Mouse (Mus musculus): ENCODE data around the gene Hjurp. TPM values are rescaled to one million over a fixed set of nuclear protein-coding genes. Genes with fewer than 3 reads are reported as not detected.
A peak's percentile ranks its signal among the peaks of the same experiment; 100 is the strongest.
"Not testable (repeated sequence)": the region's sequence is repeated elsewhere in the genome, so short reads cannot be mapped to it uniquely, and the experiment has no call there.

Gene Hjurp
- polyA plus RNA-seq, 1 experiment, result 29.4 TPM

DNA sequence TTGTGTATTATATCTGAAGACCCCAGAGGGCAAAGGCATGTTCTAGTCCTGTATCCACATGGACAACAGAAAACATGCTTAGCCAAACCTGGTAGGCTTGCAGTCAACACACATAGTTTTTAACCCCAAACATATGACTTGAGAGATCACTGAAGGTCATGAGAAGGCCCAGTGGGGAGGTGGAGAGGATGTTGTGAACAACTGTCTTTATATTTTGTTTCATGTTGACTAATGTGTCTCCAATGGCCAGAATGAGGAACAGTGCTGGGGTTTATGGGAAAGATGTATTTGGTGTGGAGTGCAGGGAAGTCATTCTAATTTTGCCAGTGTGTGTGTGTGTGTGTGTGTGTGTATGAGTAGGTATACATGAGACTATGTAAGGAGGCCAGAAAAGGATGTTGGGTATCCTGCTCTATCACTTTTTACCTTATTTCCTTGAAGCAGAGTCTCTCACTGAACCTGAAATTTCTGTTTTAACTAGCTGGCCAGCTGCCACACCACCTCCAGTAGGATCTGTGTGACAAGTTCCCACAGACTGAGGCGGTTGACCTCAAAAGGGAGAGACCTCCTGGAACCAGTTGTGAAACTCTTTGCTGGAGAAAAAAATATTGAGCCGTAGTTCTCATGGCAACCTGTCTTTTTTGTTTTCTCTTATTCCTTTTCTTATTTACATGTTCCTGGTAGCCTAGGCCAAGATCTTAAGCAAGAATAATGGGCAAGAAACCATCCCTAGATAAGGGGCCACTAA lies 53.2 kb downstream of the Hjurp start:
- TF ChIP-seq POLR2A (IDR thresholded peaks at IDR 0.05; ENCODE audit: borderline replicate concordance, extremely low read depth, low read depth, low read length), result no peak
- TF ChIP-seq CTCF (IDR thresholded peaks at IDR 0.05; ENCODE audit: insufficient read depth, low read length), result no peak
- Histone ChIP-seq H3K4me1 (ENCODE audit: control insufficient read depth, insufficient read depth, low read length) (no peaks in the 10 kb centered on the region), H3K4me3 (replicated peaks; ENCODE audit: extremely low read depth, low read depth, low read length) (no peak overlapping the region)
- peak; percentile 43 for DNase-seq
- 54% methylated on average over 2 of the region's 2 CpGs for WGBS

GRCm38 (mm10) chr1:88223591-88223990 lies 53.8 kb downstream of the Hjurp start:
- H3K4me3 ChIP-seq (replicated peaks; ENCODE audit: extremely low read depth, low read depth, low read length), result no peak overlapping the region
- peak; percentile 10 for DNase-seq
- H3K4me1 ChIP-seq (ENCODE audit: control insufficient read depth, insufficient read depth, low read length), result no peaks in the 10 kb centered on the region
- WGBS, result 40% methylated on average over 1 of the region's 1 CpGs
- TF ChIP-seq POLR2A (IDR thresholded peaks at IDR 0.05; ENCODE audit: borderline replicate concordance, extremely low read depth, low read depth, low read length) (no peak), CTCF (IDR thresholded peaks at IDR 0.05; ENCODE audit: insufficient read depth, low read length) (no peak)

GRCm38 (mm10) chr1:88223011-88223515 lies 54.4 kb downstream of the Hjurp start:
- H3K4me1 ChIP-seq (ENCODE audit: control insufficient read depth, insufficient read depth, low read length); H3K4me3 ChIP-seq (replicated peaks; ENCODE audit: extremely low read depth, low read depth, low read length): not testable (repeated sequence)
- DNase-seq, result peak; percentile 6

DNA sequence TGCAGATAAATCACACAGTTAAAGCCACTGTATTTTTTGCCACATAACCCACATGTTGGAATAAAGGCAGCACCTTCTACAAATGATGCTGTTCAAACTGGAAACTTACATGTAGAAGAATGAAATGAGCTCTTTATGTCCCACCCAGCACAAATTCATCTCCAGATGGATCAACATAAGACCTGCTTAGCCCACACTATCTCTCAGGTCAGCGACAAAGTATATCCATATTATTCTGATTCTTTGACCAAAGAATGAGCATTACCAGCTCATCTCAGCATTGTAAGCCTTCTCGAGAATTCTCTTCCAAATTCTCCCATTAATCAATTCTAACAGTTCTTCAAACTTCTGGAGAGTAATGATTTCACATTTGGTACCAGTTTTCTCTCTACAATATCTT lies 55.2 kb downstream of the Hjurp start:
- no peak for TF ChIP-seq POLR2A (IDR thresholded peaks at IDR 0.05; ENCODE audit: borderline replicate concordance, extremely low read depth, low read depth, low read length)
- no peak for TF ChIP-seq CTCF (IDR thresholded peaks at IDR 0.05; ENCODE audit: insufficient read depth, low read length)
- 48% methylated on average over 2 of the region's 2 CpGs for WGBS
- Histone ChIP-seq H3K4me3 (replicated peaks; ENCODE audit: extremely low read depth, low read depth, low read length) (no peak overlapping the region), H3K4me1 (ENCODE audit: control insufficient read depth, insufficient read depth, low read length) (no peaks in the 10 kb centered on the region)
- DNase-seq, result no peak

DNA sequence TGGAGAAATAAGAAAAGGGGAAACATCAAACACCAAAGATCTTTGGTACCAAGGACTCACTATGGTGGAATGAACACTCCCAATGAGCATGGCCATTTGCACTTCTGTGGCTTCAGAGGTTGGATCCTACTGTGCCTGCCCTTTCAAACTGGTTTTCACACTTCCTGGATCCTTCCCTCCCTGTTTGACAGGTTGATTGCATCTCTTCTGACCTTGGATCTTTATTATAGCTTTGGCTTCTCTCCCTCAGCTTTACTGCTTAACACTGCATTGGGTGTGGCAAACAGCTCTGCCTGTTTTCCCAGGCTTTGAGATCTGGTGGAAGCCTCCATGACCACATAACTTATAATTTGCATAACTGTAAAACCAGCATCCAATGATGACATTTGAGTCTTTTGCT lies 57.1 kb downstream of the Hjurp start:
- Histone ChIP-seq H3K4me1 (ENCODE audit: control insufficient read depth, insufficient read depth, low read length) (no peaks in the 10 kb centered on the region), H3K4me3 (replicated peaks; ENCODE audit: extremely low read depth, low read depth, low read length) (no peak overlapping the region)
- peak; percentile 7 for DNase-seq
- TF ChIP-seq POLR2A (IDR thresholded peaks at IDR 0.05; ENCODE audit: borderline replicate concordance, extremely low read depth, low read depth, low read length) (no peak), CTCF (IDR thresholded peaks at IDR 0.05; ENCODE audit: insufficient read depth, low read length) (no peak)

- Histone ChIP-seq H3K4me3 (replicated peaks; ENCODE audit: extremely low read depth, low read depth, low read length) (no peak overlapping the region), H3K4me1 (ENCODE audit: control insufficient read depth, insufficient read depth, low read length) (no peaks in the 10 kb centered on the region)
- DNase-seq, result no peak
- 20% methylated on average over 1 of the region's 1 CpGs for WGBS
- TF ChIP-seq POLR2A (IDR thresholded peaks at IDR 0.05; ENCODE audit: borderline replicate concordance, extremely low read depth, low read depth, low read length), result no peak
- no peak for TF ChIP-seq CTCF (IDR thresholded peaks at IDR 0.05; ENCODE audit: insufficient read depth, low read length)
Observed at GRCm38 (mm10) chr1:88219054-88219453, 58.4 kb downstream of the Hjurp start.

DNA sequence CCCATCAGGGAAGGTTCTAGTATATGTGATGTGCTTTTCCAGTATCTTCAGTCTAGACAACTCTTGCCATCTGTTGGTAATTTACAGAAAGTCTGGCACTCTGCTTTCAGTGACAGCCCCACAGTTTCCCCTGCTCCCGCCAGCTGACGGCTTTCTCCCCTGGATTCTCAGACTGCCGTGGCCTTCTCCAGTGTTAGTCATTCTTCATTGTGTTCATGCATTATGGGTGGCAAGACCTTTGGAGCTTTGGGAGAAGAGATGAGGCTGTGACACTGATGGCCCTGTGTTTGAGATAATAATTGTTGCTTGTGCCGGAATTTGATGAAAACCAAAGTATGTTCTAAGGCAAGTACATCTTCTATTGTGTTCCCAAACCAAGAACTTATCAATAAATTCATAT lies 58.8 kb downstream of the Hjurp start:
- no peak for DNase-seq
- TF ChIP-seq CTCF (IDR thresholded peaks at IDR 0.05; ENCODE audit: insufficient read depth, low read length) (no peak), POLR2A (IDR thresholded peaks at IDR 0.05; ENCODE audit: borderline replicate concordance, extremely low read depth, low read depth, low read length) (no peak)
- 47% methylated on average over 4 of the region's 4 CpGs for WGBS
- H3K4me1 ChIP-seq (ENCODE audit: control insufficient read depth, insufficient read depth, low read length), result no peaks in the 10 kb centered on the region
- no peak overlapping the region for H3K4me3 ChIP-seq (replicated peaks; ENCODE audit: extremely low read depth, low read depth, low read length)

- WGBS, result 74% methylated on average over 9 of the region's 9 CpGs
- no peak for DNase-seq
- no peaks in the 10 kb centered on the region for H3K4me1 ChIP-seq (ENCODE audit: control insufficient read depth, insufficient read depth, low read length)
- TF ChIP-seq POLR2A (IDR thresholded peaks at IDR 0.05; ENCODE audit: borderline replicate concordance, extremely low read depth, low read depth, low read length) (no peak), CTCF (IDR thresholded peaks at IDR 0.05; ENCODE audit: insufficient read depth, low read length) (no peak)
- H3K4me3 ChIP-seq (replicated peaks; ENCODE audit: extremely low read depth, low read depth, low read length), result no peak overlapping the region
Observed at GRCm38 (mm10) chr1:88218051-88218450, 59.4 kb downstream of the Hjurp start.

GRCm38 (mm10) chr1:88217576-88217975 lies 59.9 kb downstream of the Hjurp start:
- Histone ChIP-seq H3K4me3 (replicated peaks; ENCODE audit: extremely low read depth, low read depth, low read length) (no peak overlapping the region), H3K4me1 (ENCODE audit: control insufficient read depth, insufficient read depth, low read length) (no peaks in the 10 kb centered on the region)
- TF ChIP-seq CTCF (IDR thresholded peaks at IDR 0.05; ENCODE audit: insufficient read depth, low read length) (no peak), POLR2A (IDR thresholded peaks at IDR 0.05; ENCODE audit: borderline replicate concordance, extremely low read depth, low read depth, low read length) (no peak)
- 32% methylated on average over 3 of the region's 3 CpGs for WGBS
- DNase-seq, result no peak

GRCm38 (mm10) chr1:88217144-88217543 lies 60.3 kb downstream of the Hjurp start:
- H3K4me1 ChIP-seq (ENCODE audit: control insufficient read depth, insufficient read depth, low read length), result no peaks in the 10 kb centered on the region
- TF ChIP-seq CTCF (IDR thresholded peaks at IDR 0.05; ENCODE audit: insufficient read depth, low read length) (no peak), POLR2A (IDR thresholded peaks at IDR 0.05; ENCODE audit: borderline replicate concordance, extremely low read depth, low read depth, low read length) (no peak)
- H3K4me3 ChIP-seq (replicated peaks; ENCODE audit: extremely low read depth, low read depth, low read length), result no peak overlapping the region
- 54% methylated on average over 2 of the region's 2 CpGs for WGBS
- no peak for DNase-seq
